Mouse (Mus musculus) heart, adult 9 months (tissue): Measurements from ENCODE around the gene Stx17.

Source experiments
- DNase-seq, 2 experiments: peaks; one replicate each; pipeline ENCODE4 v3.0.0; 2022; ENCODE audit warnings: low spot score in 2 of 2

Gene Stx17

GRCm38 (mm10) chr4:48124773-48125469 lies at the start of gene Stx17:
TSS of gene Stx17 (plus strand) at chr4:48124915.
- DNase-seq: peak; percentile 87 to 89

GRCm38 (mm10) chr4:48076693-48077471 lies 47.8 kb upstream of the Stx17 start:
- DNase-seq: peak; percentile 34 to 36

GRCm38 (mm10) chr4:48078213-48078612 lies 46.5 kb upstream of the Stx17 start:
- no peak for DNase-seq

- DNase-seq: no peak
Measured at GRCm38 (mm10) chr4:48079285-48080039, 45.3 kb upstream of the Stx17 start.

GRCm38 (mm10) chr4:48083452-48083851 lies 41.3 kb upstream of the Stx17 start:
- DNase-seq: no peak

GRCm38 (mm10) chr4:48086609-48087008 lies 38.1 kb upstream of the Stx17 start:
- DNase-seq: no peak

GRCm38 (mm10) chr4:48087497-48087896 lies 37.2 kb upstream of the Stx17 start:
- no peak for DNase-seq

GRCm38 (mm10) chr4:48093221-48093620 lies 31.5 kb upstream of the Stx17 start:
- no peak for DNase-seq

- DNase-seq: no peak
Measured at GRCm38 (mm10) chr4:48100217-48100616, 24.5 kb upstream of the Stx17 start.

- no peak for DNase-seq
Measured at GRCm38 (mm10) chr4:48101981-48102380, 22.7 kb upstream of the Stx17 start.

GRCm38 (mm10) chr4:48105387-48105786 lies 19.3 kb upstream of the Stx17 start:
- DNase-seq: no peak

GRCm38 (mm10) chr4:48107086-48107485 lies 17.6 kb upstream of the Stx17 start:
- DNase-seq: no peak

- peak; percentile 1 to 16 for DNase-seq
Measured at GRCm38 (mm10) chr4:48108591-48108990, 16.1 kb upstream of the Stx17 start.

- DNase-seq: no peak
Measured at GRCm38 (mm10) chr4:48110331-48110730, 14.4 kb upstream of the Stx17 start.

GRCm38 (mm10) chr4:48116191-48116590 lies 8.5 kb upstream of the Stx17 start:
- no peak for DNase-seq

GRCm38 (mm10) chr4:48124416-48124772 lies 321 bp upstream of the Stx17 start:
- DNase-seq: no peak

GRCm38 (mm10) chr4:48130314-48130713 lies 5.6 kb downstream of the Stx17 start:
- no peak for DNase-seq

- no peak for DNase-seq
Measured at GRCm38 (mm10) chr4:48131606-48132005, 6.9 kb downstream of the Stx17 start.

- no peak for DNase-seq
Measured at GRCm38 (mm10) chr4:48132721-48133120, 8.0 kb downstream of the Stx17 start.

- no peak for DNase-seq
Measured at GRCm38 (mm10) chr4:48149492-48149891, 24.8 kb downstream of the Stx17 start.

- DNase-seq: no peak
Measured at GRCm38 (mm10) chr4:48153229-48153628, 28.5 kb downstream of the Stx17 start.

GRCm38 (mm10) chr4:48155864-48156263 lies 31.1 kb downstream of the Stx17 start:
- DNase-seq: no peak

- no peak for DNase-seq
Measured at GRCm38 (mm10) chr4:48160386-48160785, 35.7 kb downstream of the Stx17 start.
